Mouse (Mus musculus) Patski (cell line): ENCODE measurements at regions not wholly inside any gene's neighbourhood (a gene's known extent, or its start where the extent isn't known, plus 50 kb on each side); places are given as distances from the start of the nearest gene placed in this dataset.
A peak's percentile ranks its signal among the peaks of the same experiment; 100 is the strongest.

Experiments used
- ATAC-seq: fragments of 100-300 bp; one replicate; pipeline ENCODE4 v1.8.0; 2021
- CTCF ChIA-PET: fragments of 350-600 bp; sonication (Branson Sonifier 250); formaldehyde crosslinking; loops from one replicate; lab custom pipeline; 2022; ENCODE audit warnings: inconsistent platforms; lab: Charles Lee
- POLR2A ChIA-PET: fragments of 350-600 bp; sonication (Branson Sonifier 250); formaldehyde crosslinking; loops from one replicate; lab custom pipeline; 2022; ENCODE audit warnings: antibody characterized with exemption, inconsistent platforms; lab: Charles Lee
- DNase-seq: peaks from one replicate; pipeline ENCODE4 v3.0.0-alpha.2; 2011; ENCODE audit warnings: low read depth, low spot score
- H3K27me3 ChIP-seq: fragments of 371-371 bp; one replicate; pipeline ENCODE4 v1.5.1; 2021
- CTCF ChIP-seq: fragments of 100-300 bp; IDR thresholded peaks from one replicate; pipeline ENCODE4 v1.5.1; 2021
- in situ Hi-C: fragments of 300-500 bp; cut with MboI; formaldehyde crosslinking; loops from 3 replicates; pipeline ENCODE4 v1.11.1; 2018; ENCODE audit warnings: low pct_unique_long_range_greater_than_20kb, mixed read lengths

- no peaks in the 10 kb centered on the region for H3K27me3 ChIP-seq
- POLR2A ChIA-PET: no interaction called here
- in situ Hi-C loops: no loop called here
- peak; percentile 34 for DNase-seq
- ATAC-seq: no peak
- TF ChIP-seq CTCF: no peak
- CTCF ChIA-PET: no interaction called here
Measured at GRCm38 (mm10) chr7:82972214-82973006, 105.3 kb downstream of the Mex3b start.

DNA sequence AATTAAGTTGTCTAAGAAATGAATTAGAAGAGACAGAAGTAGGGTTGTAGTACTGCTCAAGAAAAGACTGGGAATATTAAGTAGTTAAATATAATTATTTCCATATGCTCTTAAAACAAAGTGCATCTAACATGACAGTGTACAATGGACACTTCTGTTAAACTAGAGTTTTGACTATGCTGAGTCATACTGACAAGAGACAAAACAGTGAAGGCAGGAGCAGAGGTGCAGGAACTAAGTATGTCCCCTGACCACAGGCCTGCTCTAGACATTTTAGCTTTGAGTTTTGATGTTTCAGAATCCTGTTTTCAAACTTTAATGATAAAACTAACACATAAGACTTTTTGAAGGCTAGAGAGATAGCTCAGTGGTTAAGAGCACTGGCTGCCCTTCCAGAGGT lies 123.6 kb downstream of the Mex3b start:
- in situ Hi-C loops: no loop called here
- no peak for TF ChIP-seq CTCF

GRCm38 (mm10) chr7:82993136-82993535 lies 126.0 kb downstream of the Mex3b start:
- TF ChIP-seq CTCF: no peak
- ChIA-PET CTCF (no interaction called here), POLR2A (no interaction called here)
- H3K27me3 ChIP-seq: peaks cover 6% of the 10 kb centered on the region
- DNase-seq (no peak), ATAC-seq (no peak)
- in situ Hi-C loops: no loop called here

More for the DNA sequence above, 123.6 kb downstream of the Mex3b start:
- ChIA-PET POLR2A (no interaction called here), CTCF (no interaction called here)
- H3K27me3 ChIP-seq: peaks cover 6% of the 10 kb centered on the region
- DNase-seq: no peak
- ATAC-seq: no peak

DNA sequence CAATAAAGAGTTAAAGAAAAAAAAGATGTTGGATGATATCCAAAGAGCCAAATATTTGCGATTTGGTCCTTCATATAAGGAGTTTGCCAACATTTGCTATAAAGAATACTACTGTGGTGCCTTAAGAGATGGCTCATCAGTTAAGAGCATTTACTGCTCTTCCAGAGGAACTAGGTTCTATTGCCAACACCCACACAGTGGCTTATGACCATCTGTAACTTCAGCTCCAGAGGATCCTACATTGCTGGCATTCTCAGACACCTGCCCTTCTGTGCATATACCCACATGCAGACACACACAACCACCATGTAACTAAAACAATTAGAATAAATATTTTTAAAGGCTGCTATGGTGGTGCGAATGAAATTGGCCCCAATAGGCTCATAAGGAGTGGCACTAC lies 131.7 kb downstream of the Mex3b start:
- in situ Hi-C loops: no loop called here
- DNase-seq: no peak
- CTCF ChIA-PET: no interaction called here
- no peak for TF ChIP-seq CTCF
- H3K27me3 ChIP-seq: no peaks in the 10 kb centered on the region
- ATAC-seq: no peak
- POLR2A ChIA-PET: no interaction called here

DNA sequence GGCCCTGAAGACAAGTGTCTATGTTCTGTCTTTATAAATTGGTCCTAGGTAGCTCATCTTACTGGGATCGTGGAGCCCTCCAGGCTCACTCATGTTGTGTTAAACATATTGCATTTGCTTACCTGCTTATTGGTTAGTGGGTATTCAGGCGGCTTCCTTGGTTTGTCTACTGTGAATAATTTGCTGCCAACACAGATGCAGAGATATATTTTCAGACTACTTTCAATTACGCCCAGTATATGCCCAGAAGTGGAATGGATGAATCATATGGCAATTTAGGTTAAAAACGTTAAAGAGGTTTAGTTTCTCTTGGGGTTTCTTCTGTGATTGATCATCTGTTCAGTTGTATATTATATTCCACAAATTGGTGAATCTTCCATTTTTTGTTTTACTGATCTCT lies 140.4 kb downstream of the Mex3b start:
- peaks cover 28% of the 10 kb centered on the region for H3K27me3 ChIP-seq
- ChIA-PET POLR2A (no interaction called here), CTCF (no interaction called here)
- no peak for TF ChIP-seq CTCF
- no peak for ATAC-seq
- DNase-seq: no peak
- in situ Hi-C loops: no loop called here

DNA sequence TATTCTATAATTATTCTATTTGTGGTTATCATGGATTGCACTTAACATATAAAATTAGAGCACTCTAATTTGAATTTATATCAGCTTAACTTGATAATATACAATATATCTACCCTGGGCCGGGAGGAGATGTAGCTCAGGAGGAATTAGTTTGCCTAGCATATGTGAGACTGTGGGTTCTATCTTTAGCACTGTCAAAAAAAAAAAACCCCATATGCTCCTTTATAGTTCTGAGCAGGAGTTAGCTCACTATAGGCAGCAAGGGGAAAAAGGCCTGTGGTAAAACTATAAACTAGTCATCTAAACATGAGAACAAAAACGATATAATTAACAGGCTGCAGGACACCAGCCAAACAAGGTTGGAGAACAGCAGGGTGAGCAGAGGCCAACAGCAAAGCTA lies 145.0 kb downstream of the Mex3b start:
- ChIA-PET POLR2A (no interaction called here), CTCF (no interaction called here)
- peaks cover 23% of the 10 kb centered on the region for H3K27me3 ChIP-seq
- DNase-seq (no peak), ATAC-seq (no peak)
- TF ChIP-seq CTCF: no peak
- in situ Hi-C loops: no loop called here

- ATAC-seq: no peak
- POLR2A ChIA-PET: no interaction called here
- peaks cover 26% of the 10 kb centered on the region for H3K27me3 ChIP-seq
- CTCF ChIA-PET: no interaction called here
- no peak for DNase-seq
- in situ Hi-C loops: no loop called here
- no peak for TF ChIP-seq CTCF
Measured at GRCm38 (mm10) chr7:83014725-83015690, 147.9 kb downstream of the Mex3b start.

DNA sequence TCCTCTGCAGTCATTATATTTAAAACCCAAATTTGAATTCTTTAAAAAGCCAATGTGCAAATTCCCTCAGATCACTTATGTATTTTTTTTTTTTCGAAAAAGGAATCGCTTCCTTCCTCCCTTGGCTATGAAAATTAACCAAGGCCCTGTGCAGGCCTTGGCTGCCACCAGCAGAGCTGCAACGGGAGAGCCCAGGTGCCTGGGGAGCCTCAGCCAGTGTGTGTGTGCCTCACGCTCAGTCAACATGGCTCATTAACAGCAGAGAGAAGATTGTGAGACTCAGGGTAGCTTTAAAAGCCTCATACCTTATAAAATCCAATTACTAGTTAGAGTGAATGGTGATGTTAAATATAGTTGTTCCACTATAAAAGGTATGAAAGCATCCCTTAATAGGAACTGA lies 148.6 kb downstream of the Mex3b start:
- TF ChIP-seq CTCF: no peak
- H3K27me3 ChIP-seq: peaks cover 34% of the 10 kb centered on the region
- CTCF ChIA-PET: no interaction called here
- DNase-seq: no peak
- in situ Hi-C loops: no loop called here
- POLR2A ChIA-PET: no interaction called here
- no peak for ATAC-seq

DNA sequence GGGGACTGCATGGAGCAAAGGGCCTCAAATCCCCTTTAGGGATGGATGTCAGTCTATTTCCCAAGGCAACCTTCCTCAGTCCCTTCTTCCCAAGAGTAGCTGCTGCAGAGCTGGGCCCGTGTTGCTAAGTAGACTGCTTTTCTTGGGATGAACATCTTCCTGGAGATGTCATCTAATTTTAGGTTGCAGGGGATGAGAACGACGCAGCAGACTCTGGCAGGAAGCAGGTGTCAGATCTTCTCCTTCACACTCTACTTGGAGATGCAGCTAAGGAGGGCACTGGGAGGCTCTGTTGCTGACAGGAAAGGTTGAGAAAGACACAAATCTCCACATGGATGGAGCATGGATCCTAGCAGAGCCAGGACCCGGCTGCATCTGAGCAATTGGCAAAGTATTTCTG lies 149.4 kb downstream of the Mex3b start:
- in situ Hi-C loops: no loop called here
- DNase-seq (no peak), ATAC-seq (no peak)
- no peak for TF ChIP-seq CTCF
- CTCF ChIA-PET: no interaction called here
- peaks cover 31% of the 10 kb centered on the region for H3K27me3 ChIP-seq
- POLR2A ChIA-PET: no interaction called here

DNA sequence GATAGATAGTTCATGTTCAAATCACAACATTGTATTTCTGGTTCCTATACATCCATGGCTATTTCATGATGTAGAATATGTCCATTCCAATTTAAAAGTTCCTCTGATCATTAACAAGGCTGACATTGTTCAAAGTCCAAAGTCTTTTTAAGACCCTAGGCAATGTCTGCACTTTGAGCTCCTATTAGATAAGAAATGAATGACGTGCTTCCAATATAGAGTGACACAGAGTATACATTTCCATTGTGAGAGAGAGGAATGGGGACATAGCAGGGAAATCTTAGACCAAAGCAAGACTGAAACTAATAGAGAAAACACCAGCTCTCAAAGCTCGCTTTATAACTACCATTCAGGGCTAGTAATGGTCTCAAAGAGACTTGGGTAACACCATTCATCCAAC lies 153.5 kb downstream of the Mex3b start:
- ChIA-PET CTCF (no interaction called here), POLR2A (no interaction called here)
- TF ChIP-seq CTCF: no peak
- peaks cover 41% of the 10 kb centered on the region for H3K27me3 ChIP-seq
- in situ Hi-C loops: no loop called here
- ATAC-seq: no peak
- DNase-seq: no peak

GRCm38 (mm10) chr7:83023990-83024389 lies 156.9 kb downstream of the Mex3b start:
- peak; percentile 6 for TF ChIP-seq CTCF
- ChIA-PET POLR2A (no interaction called here), CTCF (no interaction called here)
- in situ Hi-C loops: no loop called here
- no peak for ATAC-seq
- H3K27me3 ChIP-seq: peaks cover 33% of the 10 kb centered on the region
- DNase-seq: no peak
